Mouse (Mus musculus): ENCODE results near the gene Unc93a2.
"Not testable (repeated sequence)": the region's sequence is repeated elsewhere in the genome, so short reads cannot be mapped to it uniquely, and the experiment has no call there.

- TF ChIP-seq CTCF (IDR thresholded peaks at IDR 0.05; ENCODE audit: low read depth); EP300 (optimal IDR thresholded peaks at IDR 0.05): not testable (repeated sequence)
Measured at GRCm38 (mm10) chr17:7399770-7400169, 14.5 kb upstream of the Unc93a2 start.

Measured in stomach, postnatal 0 days (tissue).